Mouse (Mus musculus): Measurements from ENCODE around the gene Doxl2. TPM values are rescaled to one million over a fixed set of nuclear protein-coding genes. Genes with fewer than 3 reads are reported as not detected.

Doxl2 gene
- polyA plus RNA-seq (2015; fragmentation: Illumina TruSeq; extraction: RNeasy Lipid Tissue Mini Kit (QIAGEN cat#74804); ENCODE audit: insufficient read depth, low read depth, low replicate concordance), result not detected

DNA sequence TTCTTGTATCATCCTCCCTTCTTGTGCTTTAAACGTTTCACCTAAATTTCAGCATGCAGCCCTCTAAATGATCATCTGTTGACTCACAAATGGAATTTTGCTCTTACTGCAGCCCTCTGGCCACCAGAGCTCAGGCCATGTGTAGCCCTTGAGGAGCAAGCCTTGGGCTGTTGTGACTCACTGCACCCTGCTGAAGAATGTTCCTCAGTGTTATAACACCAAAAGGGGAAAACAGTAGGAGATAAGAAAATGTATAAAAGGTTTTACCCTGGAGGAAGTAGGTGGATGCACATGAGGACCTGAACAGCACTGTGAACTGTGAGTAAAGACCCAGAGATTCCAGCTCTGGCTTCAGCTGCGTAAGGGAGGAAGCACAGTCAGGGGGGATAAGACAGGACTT, at the start of gene Doxl2:
Doxl2 (plus strand) TSS at position 301 of the 400 bp plus-strand sequence.

DNA sequence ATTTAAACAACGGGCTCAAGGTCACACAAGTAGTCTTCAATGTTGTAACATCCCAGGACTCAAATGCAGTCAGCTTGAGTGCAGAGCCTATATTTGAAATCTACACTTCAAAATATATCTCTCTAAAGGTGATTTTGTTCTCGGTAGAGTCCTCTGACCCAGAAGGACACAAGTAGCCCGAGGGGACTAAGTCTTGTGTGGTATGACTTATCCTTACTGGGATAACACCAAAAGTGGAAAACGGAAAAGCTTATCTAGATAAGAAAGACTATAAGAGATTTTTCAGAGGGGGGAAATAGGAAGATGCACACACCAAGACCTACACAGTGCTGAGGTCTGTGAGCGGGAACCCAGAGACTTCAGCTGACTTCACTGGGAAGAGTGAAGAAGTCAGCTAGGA, 45.2 kb upstream of the Doxl2 start, which contains the start of gene 1600015I10Rik:
1600015I10Rik (plus strand) TSS at position 301 of the 400 bp plus-strand sequence.

DNA sequence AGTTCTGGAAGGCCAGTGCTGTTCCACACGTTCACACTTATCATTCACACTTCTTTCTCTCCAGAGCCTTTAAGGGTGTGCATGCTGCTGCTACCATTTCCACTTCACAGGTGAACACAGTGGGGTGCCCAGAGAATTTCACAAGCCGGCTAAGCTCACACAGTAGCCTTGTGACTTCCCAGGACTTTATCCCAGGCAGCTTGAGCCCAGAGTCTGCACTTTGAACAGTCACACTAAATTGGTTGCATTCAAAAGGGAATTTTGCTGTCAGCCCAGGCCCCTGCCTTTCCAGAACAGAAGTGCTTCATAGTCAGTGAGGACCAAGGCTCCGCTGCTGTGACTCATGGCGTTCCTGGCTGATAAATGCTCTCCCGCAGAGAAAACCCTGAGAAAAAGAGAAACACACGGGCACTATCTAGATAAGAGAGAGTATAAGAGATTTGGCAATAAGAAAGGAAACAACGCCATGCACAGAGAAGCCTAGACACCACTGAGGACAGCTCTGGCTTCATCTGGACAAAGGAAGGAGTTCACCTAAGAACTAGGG, 11.8 kb downstream of the Doxl2 start, which contains the start of gene Svs1:
Svs1 (plus strand) TSS at position 418 of the 547 bp plus-strand sequence.

Other genes starting within 250 kb of the Doxl2 start
- 4.0 TPM for gene Gimap1, start 235.9 kb upstream of the Doxl2 start, polyA plus RNA-seq (2015; fragmentation: Illumina TruSeq; extraction: RNeasy Lipid Tissue Mini Kit (QIAGEN cat#74804); ENCODE audit: insufficient read depth, low read depth, low replicate concordance)
- 4.9 TPM for gene Gimap5, start 228.8 kb upstream of the Doxl2 start, polyA plus RNA-seq (2015; fragmentation: Illumina TruSeq; extraction: RNeasy Lipid Tissue Mini Kit (QIAGEN cat#74804); ENCODE audit: insufficient read depth, low read depth, low replicate concordance)
- gene Gimap3, start 204.1 kb upstream of the Doxl2 start, polyA plus RNA-seq (2015; fragmentation: Illumina TruSeq; extraction: RNeasy Lipid Tissue Mini Kit (QIAGEN cat#74804); ENCODE audit: insufficient read depth, low read depth, low replicate concordance), result 2.9 TPM
- 37.5 TPM for gene Tmem176a, start 134.0 kb upstream of the Doxl2 start, polyA plus RNA-seq (2015; fragmentation: Illumina TruSeq; extraction: RNeasy Lipid Tissue Mini Kit (QIAGEN cat#74804); ENCODE audit: insufficient read depth, low read depth, low replicate concordance)
- gene Tmem176b, start 133.5 kb upstream of the Doxl2 start, polyA plus RNA-seq (2015; fragmentation: Illumina TruSeq; extraction: RNeasy Lipid Tissue Mini Kit (QIAGEN cat#74804); ENCODE audit: insufficient read depth, low read depth, low replicate concordance), result 73.9 TPM
- not detected for gene Aoc1, start 102.1 kb upstream of the Doxl2 start, polyA plus RNA-seq (2015; fragmentation: Illumina TruSeq; extraction: RNeasy Lipid Tissue Mini Kit (QIAGEN cat#74804); ENCODE audit: insufficient read depth, low read depth, low replicate concordance)
- gene 1600015I10Rik, start 45.1 kb upstream of the Doxl2 start, polyA plus RNA-seq (2015; fragmentation: Illumina TruSeq; extraction: RNeasy Lipid Tissue Mini Kit (QIAGEN cat#74804); ENCODE audit: insufficient read depth, low read depth, low replicate concordance), result not detected
- gene Svs1, start 11.9 kb downstream of the Doxl2 start, polyA plus RNA-seq (2015; fragmentation: Illumina TruSeq; extraction: RNeasy Lipid Tissue Mini Kit (QIAGEN cat#74804); ENCODE audit: insufficient read depth, low read depth, low replicate concordance), result not detected
- 1.5 TPM for gene Gpnmb, start 61.6 kb downstream of the Doxl2 start, polyA plus RNA-seq (2015; fragmentation: Illumina TruSeq; extraction: RNeasy Lipid Tissue Mini Kit (QIAGEN cat#74804); ENCODE audit: insufficient read depth, low read depth, low replicate concordance)
- gene Malsu1, start 98.8 kb downstream of the Doxl2 start, polyA plus RNA-seq (2015; fragmentation: Illumina TruSeq; extraction: RNeasy Lipid Tissue Mini Kit (QIAGEN cat#74804); ENCODE audit: insufficient read depth, low read depth, low replicate concordance), result 8.7 TPM
- not detected for gene Igf2bp3, start 240.0 kb downstream of the Doxl2 start, polyA plus RNA-seq (2015; fragmentation: Illumina TruSeq; extraction: RNeasy Lipid Tissue Mini Kit (QIAGEN cat#74804); ENCODE audit: insufficient read depth, low read depth, low replicate concordance)

Measured in pancreas, adult 10 weeks (tissue).